Mouse (Mus musculus) myocyte (in vitro differentiated cells): Measurements from ENCODE around the gene Arhgef7. TPM values are rescaled to one million over a fixed set of nuclear protein-coding genes. Genes with fewer than 3 reads are reported as not detected.

Experiments
- H3K27me3 ChIP-seq: one replicate; pipeline ENCODE4 v1.6.1; 2011; ENCODE audit not compliant: control insufficient read depth, insufficient read depth, insufficient read length
- H3K36me3 ChIP-seq: one replicate; pipeline ENCODE4 v1.6.1; 2011; ENCODE audit not compliant: control insufficient read depth, insufficient read depth
- H3K4me2 ChIP-seq: one replicate; pipeline ENCODE4 v1.6.1; 2011; ENCODE audit warnings: low read depth, control low read depth
- H3K4me3 ChIP-seq: one replicate; pipeline ENCODE4 v1.5.1; 2011; ENCODE audit warnings: mild to moderate bottlenecking, control low read depth, moderate library complexity
- H3K79me2 ChIP-seq: one replicate; pipeline ENCODE4 v1.6.1; 2011; ENCODE audit not compliant: control insufficient read depth, insufficient read depth
- H3ac ChIP-seq: one replicate; pipeline ENCODE4 v1.6.1; 2011; ENCODE audit not compliant: control insufficient read depth, insufficient read length
- CEBPB ChIP-seq: IDR thresholded peaks from 2 replicates; pipeline ENCODE4 v1.6.1; 2011; ENCODE audit warnings: mild to moderate bottlenecking, moderate library complexity; ENCODE audit not compliant: poor library complexity, insufficient read depth, severe bottlenecking
- E2F4 ChIP-seq: IDR thresholded peaks from one replicate; pipeline ENCODE4 v1.6.1; 2011; ENCODE audit warnings: mild to moderate bottlenecking, control low read depth, moderate library complexity; ENCODE audit not compliant: insufficient read depth
- MAX ChIP-seq: IDR thresholded peaks from one replicate; pipeline ENCODE4 v1.6.1; 2011; ENCODE audit warnings: low read depth, mild to moderate bottlenecking, control low read depth
- MYOD1 ChIP-seq, 3 experiments: IDR thresholded peaks; one replicate each; pipeline ENCODE4 v1.6.1; 2011; ENCODE audit warnings: control low read depth in 2 of 3, low read depth in 2 of 3, mild to moderate bottlenecking in 2 of 3, moderate library complexity in 1 of 3; ENCODE audit not compliant: insufficient read length in 2 of 3, control insufficient read depth in 1 of 3
- MYOG ChIP-seq, 3 experiments: IDR thresholded peaks; one replicate each; pipeline ENCODE4 v1.6.1; 2011; ENCODE audit warnings: control low read depth in 2 of 3, low read depth in 2 of 3, mild to moderate bottlenecking in 2 of 3; ENCODE audit not compliant: insufficient read length in 2 of 3, control insufficient read depth in 1 of 3, insufficient read depth in 1 of 3
- POLR2A ChIP-seq: IDR thresholded peaks from one replicate; pipeline ENCODE4 v1.6.1; 2011; ENCODE audit warnings: low read depth, mild to moderate bottlenecking, control low read depth, moderate library complexity; ENCODE audit not compliant: insufficient read length
- POLR2AphosphoS2 ChIP-seq: IDR thresholded peaks from one replicate; pipeline ENCODE4 v1.6.1; 2011; ENCODE audit warnings: low read depth, control low read depth; ENCODE audit not compliant: insufficient read length
- REST ChIP-seq: IDR thresholded peaks from one replicate; pipeline ENCODE4 v1.6.1; 2011; ENCODE audit warnings: mild to moderate bottlenecking, control low read depth, moderate library complexity; ENCODE audit not compliant: insufficient read depth, insufficient read length
- SRF ChIP-seq: IDR thresholded peaks from one replicate; pipeline ENCODE4 v1.6.1; 2011; ENCODE audit warnings: low read depth; ENCODE audit not compliant: control insufficient read depth, insufficient read length
- TCF12 ChIP-seq: IDR thresholded peaks from one replicate; pipeline ENCODE4 v1.6.1; 2011; ENCODE audit warnings: mild to moderate bottlenecking, control low read depth; ENCODE audit not compliant: poor library complexity, insufficient read depth, severe bottlenecking
- TCF3 ChIP-seq: IDR thresholded peaks from one replicate; pipeline ENCODE4 v1.6.1; 2011; ENCODE audit warnings: low read depth, control low read depth; ENCODE audit not compliant: insufficient read length
- USF1 ChIP-seq: IDR thresholded peaks from one replicate; pipeline ENCODE4 v1.6.1; 2011; ENCODE audit warnings: low read depth, mild to moderate bottlenecking, control low read depth, moderate library complexity
- polyA plus RNA-seq: library from polyadenylated mRNA; unstranded; fragments of >200 nt; fragmentation: generic; extraction: Trizol; gene quantifications from one replicate; pipeline ENCODE4 v1.2.1, GENCODE M21; 2012; ENCODE audit warnings: missing spikeins

Gene Arhgef7
- polyA plus RNA-seq, 1 experiment: 24.5 TPM

- no peaks in the 10 kb centered on the region for H3K36me3 ChIP-seq
- no peak overlapping the region for H3K4me3 ChIP-seq
- peaks cover 23% of the 10 kb centered on the region for H3K27me3 ChIP-seq
- no peaks in the 10 kb centered on the region for H3K79me2 ChIP-seq
- TF ChIP-seq SRF: no peak
- no peak for TF ChIP-seq POLR2AphosphoS2
- TF ChIP-seq MYOD1 (IDR thresholded peaks at IDR 0.05; ENCODE audit: control insufficient read depth in 1 of 3, insufficient read length in 2 of 3, low read depth in 2 of 3): no peak
- TF ChIP-seq CEBPB: no peak
- no peak for TF ChIP-seq MYOG (IDR thresholded peaks at IDR 0.05; ENCODE audit: control insufficient read depth in 1 of 3, insufficient read depth in 1 of 3, insufficient read length in 2 of 3, low read depth in 2 of 3)
- TF ChIP-seq TCF3: no peak
- no peak for TF ChIP-seq REST
- TF ChIP-seq MAX: no peak
- no peak for TF ChIP-seq E2F4
- TF ChIP-seq TCF12: no peak
- no peak for TF ChIP-seq POLR2A
- TF ChIP-seq USF1: no peak
- no peak overlapping the region for H3ac ChIP-seq
- H3K4me2 ChIP-seq: no peak overlapping the region
Observed at GRCm38 (mm10) chr8:11710415-11710814, 17.1 kb upstream of the Arhgef7 start.

GRCm38 (mm10) chr8:11712244-11712643, 15.3 kb upstream of the Arhgef7 start:
- peaks cover 33% of the 10 kb centered on the region for H3K27me3 ChIP-seq
- H3ac ChIP-seq: no peak overlapping the region
- no peak overlapping the region for H3K4me2 ChIP-seq
- TF ChIP-seq TCF12: no peak
- no peak for TF ChIP-seq POLR2A
- TF ChIP-seq TCF3: no peak
- no peak for TF ChIP-seq USF1
- TF ChIP-seq SRF: no peak
- no peak for TF ChIP-seq E2F4
- TF ChIP-seq MAX: no peak
- no peak for TF ChIP-seq CEBPB
- no peak for TF ChIP-seq REST
- no peak for TF ChIP-seq POLR2AphosphoS2
- no peak for TF ChIP-seq MYOG (IDR thresholded peaks at IDR 0.05; ENCODE audit: control insufficient read depth in 1 of 3, insufficient read depth in 1 of 3, insufficient read length in 2 of 3, low read depth in 2 of 3)
- TF ChIP-seq MYOD1 (IDR thresholded peaks at IDR 0.05; ENCODE audit: control insufficient read depth in 1 of 3, insufficient read length in 2 of 3, low read depth in 2 of 3): no peak
- no peaks in the 10 kb centered on the region for H3K36me3 ChIP-seq
- H3K79me2 ChIP-seq: no peaks in the 10 kb centered on the region
- no peak overlapping the region for H3K4me3 ChIP-seq

- TF ChIP-seq POLR2A: no peak
- TF ChIP-seq SRF: no peak
- no peak for TF ChIP-seq MAX
- TF ChIP-seq POLR2AphosphoS2: no peak
- no peak for TF ChIP-seq TCF3
- no peak for TF ChIP-seq TCF12
- TF ChIP-seq MYOG (IDR thresholded peaks at IDR 0.05; ENCODE audit: control insufficient read depth in 1 of 3, insufficient read depth in 1 of 3, insufficient read length in 2 of 3, low read depth in 2 of 3): no peak
- Histone ChIP-seq H3K79me2 (no peaks in the 10 kb centered on the region), H3K36me3 (no peaks in the 10 kb centered on the region), H3ac (no peak overlapping the region), H3K4me2 (no peak overlapping the region), H3K4me3 (no peak overlapping the region), H3K27me3 (peaks cover 57% of the 10 kb centered on the region)
Observed at GRCm38 (mm10) chr8:11717194-11717593, 10.3 kb upstream of the Arhgef7 start.

- Histone ChIP-seq H3ac (no peak overlapping the region), H3K27me3 (peaks cover 87% of the 10 kb centered on the region), H3K36me3 (no peaks in the 10 kb centered on the region), H3K4me2 (no peak overlapping the region), H3K4me3 (no peak overlapping the region), H3K79me2 (no peaks in the 10 kb centered on the region)
- TF ChIP-seq MYOD1 (IDR thresholded peaks at IDR 0.05; ENCODE audit: control insufficient read depth in 1 of 3, insufficient read length in 2 of 3, low read depth in 2 of 3) (no peak), TCF12 (no peak), TCF3 (no peak), POLR2A (no peak), MYOG (IDR thresholded peaks at IDR 0.05; ENCODE audit: control insufficient read depth in 1 of 3, insufficient read depth in 1 of 3, insufficient read length in 2 of 3, low read depth in 2 of 3) (no peak), SRF (no peak), REST (no peak), E2F4 (no peak), POLR2AphosphoS2 (no peak), CEBPB (no peak), USF1 (no peak), MAX (no peak)
Observed at GRCm38 (mm10) chr8:11727273-11727650, 259 bp upstream of the Arhgef7 start.

GRCm38 (mm10) chr8:11728482-11729295, 1.2 kb downstream of the Arhgef7 start:
- H3K36me3 ChIP-seq: no peaks in the 10 kb centered on the region

More at GRCm38 (mm10) chr8:11728482-11729295, 1.2 kb downstream of the Arhgef7 start:
- Histone ChIP-seq H3K4me2 (no peak overlapping the region), H3K79me2 (no peaks in the 10 kb centered on the region), H3K27me3 (peaks cover 88% of the 10 kb centered on the region), H3ac (no peak overlapping the region), H3K4me3 (no peak overlapping the region)
- TF ChIP-seq TCF12: no peak
- TF ChIP-seq REST: no peak
- TF ChIP-seq SRF: no peak
- no peak for TF ChIP-seq CEBPB
- no peak for TF ChIP-seq MYOG (IDR thresholded peaks at IDR 0.05; ENCODE audit: control insufficient read depth in 1 of 3, insufficient read depth in 1 of 3, insufficient read length in 2 of 3, low read depth in 2 of 3)
- TF ChIP-seq POLR2AphosphoS2: no peak
- TF ChIP-seq POLR2A: no peak
- no peak for TF ChIP-seq MYOD1 (IDR thresholded peaks at IDR 0.05; ENCODE audit: control insufficient read depth in 1 of 3, insufficient read length in 2 of 3, low read depth in 2 of 3)
- TF ChIP-seq USF1: no peak
- TF ChIP-seq MAX: no peak
